ENCODE assay signal across 11 mouse cellular contexts in genomic region chr4:65217651-65218364, GRCm38 (mm10).
DNase-seq lines count a peak whose midpoint lies in the region; ATAC-seq and TF ChIP-seq lines count a peak whose summit lies in the region.
"Had no signal": no experiment of that assay in that cellular context is flagged by ENCODE, and none has a peak within 500 bp of the region (broad histone marks: within the 10 kb centered on the region; RNA-seq: fewer than 3 reads in every experiment).

No protein-coding gene starts in this region.

- TF ChIP-seq CTCF in midbrain, postnatal 0 days (IDR thresholded peaks at IDR 0.05), result no peak
- TF ChIP-seq CTCF in embryonic fibroblast, embryonic 13.5 days (IDR thresholded peaks at IDR 0.05; ENCODE audit: borderline replicate concordance, insufficient read depth, low read length), result no peak

- H3K4me2 ChIP-seq in hindbrain, embryonic 15.5 days, result no peak overlapping the region
- H3K4me2 ChIP-seq in hindbrain, embryonic 14.5 days (replicated peaks), result no peak overlapping the region
- H3K4me2 ChIP-seq in midbrain, postnatal 0 days (ENCODE audit: low read depth, low read length, poor library complexity, severe bottlenecking), result no peak overlapping the region
- no peak overlapping the region for H3K4me2 ChIP-seq in neural tube, embryonic 11.5 days (ENCODE audit: low read depth)
- no peak overlapping the region for H3K4me2 ChIP-seq in liver, embryonic 11.5 days
- H3K4me2 ChIP-seq: midbrain, embryonic 13.5 days had no signal

- H3K9ac ChIP-seq in hindbrain, embryonic 15.5 days, result no peak overlapping the region
- no peak overlapping the region for H3K9ac ChIP-seq in hindbrain, embryonic 14.5 days
- H3K9ac ChIP-seq in midbrain, postnatal 0 days (replicated peaks; ENCODE audit: low read length, poor library complexity, severe bottlenecking), result no peak overlapping the region
- H3K9ac ChIP-seq in neural tube, embryonic 11.5 days (ENCODE audit: low read length), result no peak overlapping the region
- H3K9ac ChIP-seq in liver, embryonic 11.5 days (ENCODE audit: low read depth, low read length), result no peak overlapping the region
- H3K9ac ChIP-seq: midbrain, embryonic 13.5 days had no signal

- no peak overlapping the region for H3K27ac ChIP-seq in hindbrain, embryonic 15.5 days (replicated peaks)
- no peak overlapping the region for H3K27ac ChIP-seq in hindbrain, embryonic 14.5 days
- H3K27ac ChIP-seq in midbrain, postnatal 0 days (ENCODE audit: low read depth, low read length), result no peak overlapping the region
- no peak overlapping the region for H3K27ac ChIP-seq in midbrain, embryonic 10.5 days (replicated peaks)
- peak overlapping the region; percentile 22 for H3K27ac ChIP-seq in embryonic fibroblast, embryonic 13.5 days (ENCODE audit: insufficient read depth, low read length)
- no peak overlapping the region for H3K27ac ChIP-seq in neural tube, embryonic 11.5 days (ENCODE audit: low read depth, low read length)
- no peak overlapping the region for H3K27ac ChIP-seq in liver, embryonic 11.5 days (ENCODE audit: low read depth, low read length)
- H3K27ac ChIP-seq: midbrain, embryonic 13.5 days had no signal

- H3K9me3 ChIP-seq in hindbrain, embryonic 15.5 days, result no peaks in the 10 kb centered on the region
- H3K9me3 ChIP-seq in hindbrain, embryonic 14.5 days (ENCODE audit: control insufficient read depth, low read length), result no peaks in the 10 kb centered on the region
- H3K9me3 ChIP-seq in midbrain, postnatal 0 days (ENCODE audit: low read length), result no peaks in the 10 kb centered on the region
- H3K9me3 ChIP-seq in midbrain, embryonic 10.5 days (replicated peaks), result no peaks in the 10 kb centered on the region
- H3K9me3 ChIP-seq in neural tube, embryonic 11.5 days (ENCODE audit: control insufficient read depth, low read length), result no peaks in the 10 kb centered on the region
- no peaks in the 10 kb centered on the region for H3K9me3 ChIP-seq in liver, embryonic 11.5 days (ENCODE audit: control insufficient read depth, low read length)
- H3K9me3 ChIP-seq: midbrain, embryonic 13.5 days had no signal

- WGBS in hindbrain, embryonic 15.5 days, result 52% methylated on average over 9 of the region's 9 CpGs
- 65% methylated on average over 9 of the region's 9 CpGs for WGBS in hindbrain, embryonic 14.5 days
- WGBS in midbrain, postnatal 0 days, result 68% methylated on average over 9 of the region's 9 CpGs
- 70% methylated on average over 9 of the region's 9 CpGs for WGBS in midbrain, embryonic 10.5 days
- 33% methylated on average over 9 of the region's 9 CpGs for WGBS in neural tube, embryonic 11.5 days
- 50% methylated on average over 9 of the region's 9 CpGs for WGBS in liver, embryonic 11.5 days

- ATAC-seq in hindbrain, embryonic 15.5 days (ENCODE audit: low FRiP score, low read depth), result 0 out of 2 replicates have a peak, but pooled peaks have one; percentile 30
- no peak for ATAC-seq in hindbrain, embryonic 14.5 days (ENCODE audit: low FRiP score)
- no peak; the same call in 1 of the 2 replicates for ATAC-seq in midbrain, postnatal 0 days (ENCODE audit: low FRiP score)
- no peak for ATAC-seq in neural tube, embryonic 11.5 days (ENCODE audit: insufficient read depth, low FRiP score, low TSS enrichment)
- ATAC-seq in liver, embryonic 11.5 days (replicated peaks; ENCODE audit: low FRiP score), result no peak
- ATAC-seq: intestine, postnatal 0 days; midbrain, embryonic 13.5 days had no signal

- H3K4me1 ChIP-seq in hindbrain, embryonic 15.5 days (replicated peaks), result no peaks in the 10 kb centered on the region
- no peaks in the 10 kb centered on the region for H3K4me1 ChIP-seq in hindbrain, embryonic 14.5 days (replicated peaks; ENCODE audit: control insufficient read depth, insufficient read depth, low read length)
- H3K4me1 ChIP-seq in midbrain, postnatal 0 days (ENCODE audit: insufficient read depth, low read length), result no peaks in the 10 kb centered on the region
- peaks cover 14% of the 10 kb centered on the region for H3K4me1 ChIP-seq in midbrain, embryonic 10.5 days
- H3K4me1 ChIP-seq in embryonic fibroblast, embryonic 13.5 days (ENCODE audit: control insufficient read depth, insufficient read depth, low read length), result peaks cover 6% of the 10 kb centered on the region; the same call in 1 of the 2 replicates
- no peaks in the 10 kb centered on the region for H3K4me1 ChIP-seq in neural tube, embryonic 11.5 days (ENCODE audit: control insufficient read depth, insufficient read depth, low read length)
- no peaks in the 10 kb centered on the region for H3K4me1 ChIP-seq in liver, embryonic 11.5 days (replicated peaks; ENCODE audit: control insufficient read depth, insufficient read depth, low read length)
- H3K4me1 ChIP-seq: midbrain, embryonic 13.5 days had no signal

- DNase-seq in hindbrain, embryonic 14.5 days (ENCODE audit: low spot score), result no peak
- DNase-seq in midbrain, postnatal 0 days (ENCODE audit: low spot score), result peak; percentile 45
- no peak for DNase-seq in midbrain, embryonic 10.5 days (ENCODE audit: low spot score)
- peak; percentile 16 for DNase-seq in neural tube, embryonic 11.5 days (ENCODE audit: low spot score)
- no peak for DNase-seq in B cell, adult 2 months
- no peak for DNase-seq in liver, embryonic 11.5 days (ENCODE audit: low spot score)
- DNase-seq: heart, adult 18-20 months had no signal

- TF ChIP-seq POLR2A in embryonic fibroblast, embryonic 13.5 days (IDR thresholded peaks at IDR 0.05; ENCODE audit: low read depth, low read length), result no peak

- no peaks in the 10 kb centered on the region for H3K27me3 ChIP-seq in hindbrain, embryonic 15.5 days
- no peaks in the 10 kb centered on the region for H3K27me3 ChIP-seq in hindbrain, embryonic 14.5 days (ENCODE audit: control insufficient read depth, insufficient read depth, low read length)
- no peaks in the 10 kb centered on the region for H3K27me3 ChIP-seq in midbrain, postnatal 0 days (ENCODE audit: insufficient read depth, low read length)
- H3K27me3 ChIP-seq in midbrain, embryonic 10.5 days (ENCODE audit: low read depth, poor library complexity, severe bottlenecking), result no peaks in the 10 kb centered on the region
- H3K27me3 ChIP-seq in neural tube, embryonic 11.5 days (ENCODE audit: control insufficient read depth, insufficient read depth, low read length), result no peaks in the 10 kb centered on the region
- H3K27me3 ChIP-seq in liver, embryonic 11.5 days (replicated peaks; ENCODE audit: control insufficient read depth, insufficient read depth, low read length), result no peaks in the 10 kb centered on the region
- H3K27me3 ChIP-seq: midbrain, embryonic 13.5 days had no signal

- H3K36me3 ChIP-seq in hindbrain, embryonic 15.5 days, result no peaks in the 10 kb centered on the region
- H3K36me3 ChIP-seq in hindbrain, embryonic 14.5 days (replicated peaks; ENCODE audit: control insufficient read depth, insufficient read depth), result no peaks in the 10 kb centered on the region
- no peaks in the 10 kb centered on the region for H3K36me3 ChIP-seq in midbrain, postnatal 0 days (ENCODE audit: insufficient read depth, low read length)
- no peaks in the 10 kb centered on the region for H3K36me3 ChIP-seq in midbrain, embryonic 10.5 days
- no peaks in the 10 kb centered on the region for H3K36me3 ChIP-seq in neural tube, embryonic 11.5 days (ENCODE audit: control insufficient read depth, insufficient read depth, low read length)
- no peaks in the 10 kb centered on the region for H3K36me3 ChIP-seq in liver, embryonic 11.5 days (ENCODE audit: control insufficient read depth, insufficient read depth, low read length)
- H3K36me3 ChIP-seq: midbrain, embryonic 13.5 days had no signal

- no peak overlapping the region for H3K4me3 ChIP-seq in hindbrain, embryonic 15.5 days
- H3K4me3 ChIP-seq in hindbrain, embryonic 14.5 days (replicated peaks; ENCODE audit: low read length), result no peak overlapping the region
- no peak overlapping the region for H3K4me3 ChIP-seq in midbrain, postnatal 0 days (ENCODE audit: low read depth, low read length)
- no peak overlapping the region for H3K4me3 ChIP-seq in midbrain, embryonic 10.5 days
- H3K4me3 ChIP-seq in embryonic fibroblast, embryonic 13.5 days (ENCODE audit: insufficient read depth, low read length), result no peak overlapping the region
- H3K4me3 ChIP-seq in neural tube, embryonic 11.5 days (ENCODE audit: low read depth, low read length), result no peak overlapping the region
- H3K4me3 ChIP-seq in liver, embryonic 11.5 days (ENCODE audit: low read depth, low read length), result no peak overlapping the region
- H3K4me3 ChIP-seq: midbrain, embryonic 13.5 days had no signal

Comparison
In these comparisons a context has a peak if more than half of its experiments do, and no peak if none do; other contexts are left out.
1. DNase-seq: peak in midbrain, postnatal 0 days (single experiment) and neural tube, embryonic 11.5 days (single experiment); none in hindbrain, embryonic 14.5 days (single experiment), midbrain, embryonic 10.5 days (single experiment), B cell, adult 2 months (0 of 2) and liver, embryonic 11.5 days (single experiment).